Mouse (Mus musculus) spleen, postnatal 36 days (tissue): ENCODE measurements around the gene Rtl10.

Experiments used
- DNase-seq, 2 experiments: peaks; one replicate each; pipeline ENCODE4 v3.0.0; 2022; ENCODE audit warnings: low spot score in 2 of 2, mixed read lengths in 1 of 2

The Rtl10 gene

GRCm38 (mm10) chr16:18498558-18498990, at the start of gene Rtl10, which contains the start of gene Gnb1l:
Rtl10 (plus strand) TSS chr16:18498901.
Gnb1l (plus strand) TSS chr16:18498713.
- peak; percentile 94 to 96 for DNase-seq

GRCm38 (mm10) chr16:18449005-18449404, 49.7 kb upstream of the Rtl10 start:
- no peak for DNase-seq

GRCm38 (mm10) chr16:18451486-18452181, 47.1 kb upstream of the Rtl10 start:
- DNase-seq, result no peak

- DNase-seq, result no peak
Measured at GRCm38 (mm10) chr16:18452361-18452862, 46.3 kb upstream of the Rtl10 start.

GRCm38 (mm10) chr16:18453846-18454245, 44.9 kb upstream of the Rtl10 start:
- no peak for DNase-seq

DNA sequence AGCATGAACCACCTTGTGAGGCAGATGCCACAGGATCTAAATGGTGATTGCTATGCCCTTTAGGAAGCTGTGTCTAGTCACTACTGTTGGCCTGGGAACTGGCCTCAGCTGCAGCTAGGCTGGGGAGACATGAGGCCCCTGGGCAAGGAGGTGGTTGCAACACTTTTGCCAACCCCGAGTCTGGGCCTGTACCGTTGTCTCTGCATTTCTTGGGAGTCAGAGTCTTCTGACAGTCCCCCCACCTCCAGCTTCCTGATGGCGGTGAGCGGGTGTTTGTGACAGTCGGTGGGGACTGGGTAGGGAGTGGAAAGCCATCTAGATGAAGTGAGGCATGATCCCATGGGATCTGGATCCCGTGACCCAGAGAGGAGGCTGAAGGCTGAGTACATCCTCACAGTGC, 43.3 kb upstream of the Rtl10 start:
- DNase-seq, result no peak

- no peak for DNase-seq
Measured at GRCm38 (mm10) chr16:18458661-18459060, 40.0 kb upstream of the Rtl10 start.

DNA sequence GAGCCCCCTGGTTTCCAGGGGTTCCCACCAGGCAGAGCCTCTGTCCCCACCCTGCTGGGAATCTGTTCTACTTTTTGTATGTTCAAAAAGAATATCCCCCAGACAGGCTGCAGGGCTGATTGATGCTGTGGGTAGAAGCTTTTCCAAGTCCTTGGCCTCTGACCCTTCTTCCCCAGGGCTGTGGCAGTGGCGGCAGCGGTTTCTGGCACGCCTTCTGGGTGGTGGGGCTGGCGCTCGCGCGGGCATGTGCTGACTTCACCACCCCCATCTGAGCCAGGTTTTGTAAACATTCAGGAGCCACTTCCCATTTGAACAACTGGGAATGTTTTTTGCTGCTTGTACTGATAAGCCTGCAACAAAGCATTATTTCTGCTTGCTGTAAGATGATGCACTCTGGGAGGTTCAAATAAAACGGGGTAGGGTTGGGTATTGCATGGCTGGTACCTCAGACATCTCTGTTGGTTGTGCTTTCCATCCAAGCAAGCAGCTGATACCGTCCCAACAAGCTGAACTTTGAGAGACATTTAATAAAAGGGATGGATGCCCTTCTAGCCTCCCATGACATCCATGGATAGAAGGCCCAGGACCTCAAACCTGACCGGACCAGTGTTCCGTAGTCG, 39.3 kb upstream of the Rtl10 start:
- no peak for DNase-seq

GRCm38 (mm10) chr16:18459955-18460370, 38.7 kb upstream of the Rtl10 start:
- DNase-seq, result peak; percentile 43 to 52

DNA sequence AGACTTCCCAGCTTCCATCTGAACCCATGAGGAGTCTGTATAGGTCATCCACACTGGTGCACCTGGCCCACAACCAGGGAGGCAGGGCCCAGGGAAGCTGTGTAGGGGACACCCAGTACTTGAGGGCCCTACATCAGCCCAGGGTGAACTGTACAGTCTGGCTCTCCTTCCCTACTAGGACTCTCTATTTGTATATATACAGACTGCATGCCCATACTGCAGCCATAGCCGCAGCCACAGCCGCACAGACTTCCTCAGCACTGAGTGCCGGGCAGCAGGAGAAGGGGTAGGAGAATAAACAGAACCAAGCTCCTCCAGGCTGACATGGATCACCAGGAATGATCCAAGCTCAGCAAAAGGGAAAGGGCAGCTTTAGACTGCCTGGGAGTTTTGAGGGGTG, 37.9 kb upstream of the Rtl10 start:
- DNase-seq, result no peak

DNA sequence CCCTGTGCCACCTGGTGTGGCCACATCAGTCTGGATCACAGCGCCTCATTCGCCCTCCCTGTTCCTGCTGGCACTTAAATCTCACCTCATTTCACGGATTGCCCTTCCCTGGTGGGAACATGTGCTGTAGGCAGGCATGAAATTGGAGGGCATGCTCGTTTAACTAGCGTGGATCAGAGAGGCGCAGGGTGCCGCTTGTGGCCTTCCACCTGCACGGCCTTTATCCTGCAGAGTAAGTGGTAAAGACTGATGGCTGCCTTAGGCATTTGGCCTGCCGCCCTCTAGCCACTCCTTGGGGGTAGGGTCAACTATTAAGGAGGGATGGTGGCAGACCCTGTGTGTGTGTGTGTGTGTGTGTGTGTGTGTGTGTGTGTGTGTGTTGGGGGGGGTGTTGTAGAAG, 36.7 kb upstream of the Rtl10 start:
- DNase-seq, result no peak

- no peak for DNase-seq
Measured at GRCm38 (mm10) chr16:18462598-18462997, 36.1 kb upstream of the Rtl10 start.

DNA sequence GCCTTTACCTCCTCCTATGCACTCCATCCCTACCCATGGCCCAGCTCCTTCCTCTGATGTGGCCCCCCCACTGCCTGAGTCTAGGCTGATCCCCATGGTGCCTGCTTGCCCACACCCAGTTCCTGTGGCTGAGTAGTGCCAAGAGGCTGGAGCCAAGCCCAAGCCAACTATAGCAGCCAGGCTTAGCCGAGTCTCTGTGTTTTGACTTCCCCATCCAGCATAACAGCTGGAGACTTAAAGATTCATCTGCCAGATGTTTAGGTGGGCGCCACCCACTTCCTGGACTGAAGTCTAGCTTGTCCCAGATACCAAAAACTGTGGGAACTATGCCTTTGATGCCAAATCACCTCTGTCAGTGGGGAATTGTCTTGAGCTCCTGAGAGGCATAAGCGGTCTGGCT, 34.4 kb upstream of the Rtl10 start:
- DNase-seq, result no peak

GRCm38 (mm10) chr16:18470829-18471228, 27.9 kb upstream of the Rtl10 start:
- no peak for DNase-seq

DNA sequence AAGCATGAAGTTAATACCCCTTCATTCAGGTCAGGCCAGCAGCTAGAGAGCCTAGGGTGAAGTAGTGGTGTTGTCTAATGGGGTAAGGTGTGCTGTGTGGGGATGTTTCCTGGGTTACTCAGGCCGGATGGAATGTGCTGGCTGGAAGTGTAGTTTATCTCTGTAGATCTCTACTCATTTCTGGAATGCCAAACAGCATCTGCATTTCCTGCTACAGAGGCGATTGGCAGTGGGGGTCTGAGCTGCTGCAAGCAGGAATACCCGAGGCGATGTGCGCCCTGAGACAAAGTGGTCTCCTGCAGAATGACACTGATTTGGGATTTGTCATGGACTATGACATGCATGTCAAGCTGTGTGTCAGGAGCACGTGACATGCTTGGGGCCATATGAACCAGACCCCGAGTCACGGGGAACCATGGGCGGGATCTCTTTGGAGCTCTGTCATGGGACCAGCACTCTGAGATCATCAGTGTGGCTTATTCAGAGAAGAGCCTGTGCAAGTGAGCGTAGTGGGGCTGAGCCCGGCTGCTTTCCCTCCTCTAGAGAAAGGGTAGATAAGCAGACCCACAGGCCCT, 27.2 kb upstream of the Rtl10 start:
- DNase-seq, result no peak

- DNase-seq, result no peak
Measured at GRCm38 (mm10) chr16:18471976-18472375, 26.7 kb upstream of the Rtl10 start.

DNA sequence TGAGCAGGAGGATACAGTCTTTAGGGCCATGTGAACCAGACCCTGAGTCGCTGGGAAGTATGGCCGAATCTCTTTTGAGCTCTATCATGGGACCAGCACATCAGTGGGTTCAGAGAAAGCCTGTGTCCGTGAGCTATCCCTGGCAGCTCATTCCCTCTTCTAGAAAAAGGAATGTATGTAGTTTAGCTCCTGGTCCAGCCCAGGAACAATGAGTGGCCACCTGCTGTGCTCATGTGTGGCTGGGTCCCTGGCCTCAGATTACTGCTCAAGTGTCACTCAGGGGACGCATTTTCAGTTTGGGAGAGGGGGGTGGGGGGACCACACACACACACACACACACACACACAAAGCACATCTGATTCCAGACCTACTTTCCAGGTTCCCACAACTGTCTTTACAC, 26.3 kb upstream of the Rtl10 start:
- DNase-seq, result no peak

DNA sequence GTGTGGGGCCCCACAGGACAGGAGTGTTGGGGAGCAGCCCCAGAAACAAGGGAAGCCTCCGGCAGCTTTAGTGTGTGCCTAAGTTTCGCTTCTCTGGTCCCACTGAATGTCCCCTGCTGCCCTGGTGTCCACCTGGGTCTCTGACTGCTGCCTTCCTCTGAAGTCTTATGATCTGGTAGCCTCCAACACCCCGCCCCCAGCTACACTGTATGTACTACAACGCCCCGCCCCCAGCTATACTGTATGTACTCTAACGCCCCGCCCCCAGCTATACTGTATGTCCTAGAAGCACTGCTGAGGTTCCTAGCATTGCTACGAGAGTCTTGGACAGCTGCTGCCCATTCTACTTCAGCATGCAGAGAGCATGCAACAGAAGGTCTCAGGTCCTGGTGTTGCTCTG, 25.7 kb upstream of the Rtl10 start:
- no peak for DNase-seq

GRCm38 (mm10) chr16:18474021-18474420, 24.7 kb upstream of the Rtl10 start:
- DNase-seq, result no peak

GRCm38 (mm10) chr16:18477996-18478395, 20.7 kb upstream of the Rtl10 start:
- DNase-seq, result no peak

DNA sequence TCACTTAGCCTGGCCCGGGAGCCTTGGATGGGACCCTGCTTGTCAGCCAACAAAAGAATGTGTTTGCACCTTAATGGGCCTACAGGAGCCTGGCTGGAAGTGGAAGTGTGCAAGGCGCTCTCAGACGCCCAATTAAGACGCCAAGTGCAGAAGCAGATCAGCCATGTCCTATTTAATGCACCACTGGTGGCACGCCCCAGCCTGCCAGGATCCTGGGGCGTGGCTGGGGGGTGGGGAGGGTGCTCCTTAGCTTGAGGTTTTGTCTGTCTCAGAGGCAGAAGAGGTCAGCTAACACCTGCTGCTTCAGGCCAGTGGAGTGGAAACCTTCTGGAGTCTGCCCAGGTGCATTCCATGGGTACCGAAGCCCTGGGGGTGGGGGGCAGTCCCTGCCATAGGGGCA, 19.0 kb upstream of the Rtl10 start:
- peak in 1 of 2 experiments; percentile 16 for DNase-seq

GRCm38 (mm10) chr16:18480933-18481485, 17.7 kb upstream of the Rtl10 start:
- DNase-seq, result no peak

DNA sequence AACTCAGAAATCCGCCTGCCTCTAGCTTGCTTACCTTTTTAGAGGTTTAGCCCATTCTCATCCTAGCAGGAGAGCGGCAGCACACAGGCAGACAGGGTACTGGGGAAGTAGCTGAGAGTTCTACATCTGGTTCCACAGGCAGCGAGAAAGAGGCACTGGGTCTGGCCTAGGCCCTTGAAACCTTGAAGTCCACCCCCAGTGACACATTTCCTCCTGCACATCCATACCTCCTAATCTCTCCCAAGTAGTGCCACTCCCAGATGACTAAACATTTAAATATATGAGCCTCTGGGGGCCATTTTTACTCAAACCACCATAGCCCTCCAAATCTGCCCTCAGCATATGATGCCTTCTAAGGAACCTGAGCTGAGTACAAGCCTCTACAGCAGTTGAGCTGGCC, 16.3 kb upstream of the Rtl10 start:
- DNase-seq, result no peak
